Mouse (Mus musculus): ENCODE measurements around the gene Hc.

Hc gene

GRCm38 (mm10) chr2:34948622-34949021 is 112.6 kb downstream of the Hc start:
- DNase-seq = no peak

GRCm38 (mm10) chr2:34946046-34946445 is 115.2 kb downstream of the Hc start:
- DNase-seq = no peak

- DNase-seq = no peak
Measured at GRCm38 (mm10) chr2:34945580-34945979, 115.7 kb downstream of the Hc start.

GRCm38 (mm10) chr2:34944761-34945160 is 116.5 kb downstream of the Hc start:
- no peak for DNase-seq

- DNase-seq = no peak
Measured at GRCm38 (mm10) chr2:34943556-34944120, 117.6 kb downstream of the Hc start.

GRCm38 (mm10) chr2:34941061-34941675 is 120.1 kb downstream of the Hc start:
- DNase-seq = no peak

GRCm38 (mm10) chr2:34940246-34940645 is 121.0 kb downstream of the Hc start:
- DNase-seq = no peak

- no peak for DNase-seq
Measured at GRCm38 (mm10) chr2:34938269-34939208, 122.7 kb downstream of the Hc start.

- no peak for DNase-seq
Measured at GRCm38 (mm10) chr2:34937460-34937859, 123.8 kb downstream of the Hc start.
